Mouse (Mus musculus) liver, postnatal 0 days (tissue): ENCODE data around the gene Syt3. TPM values are rescaled to one million over a fixed set of nuclear protein-coding genes. Genes with fewer than 3 reads are reported as not detected.

Experiments
- ATAC-seq: fragments of 200-750 bp; cut with Nextera tagmentation; 2 replicates; pipeline ENCODE4 v1.8.0; 2017; ENCODE audit warnings: mild to moderate bottlenecking, moderate library complexity
- DNase-seq: peaks from one replicate; pipeline ENCODE4 v3.0.0-alpha.2; 2016
- H3K27ac ChIP-seq: fragments of 300-500 bp; sonication (generic); 2 replicates; pipeline ENCODE4 v1.5.1; 2014; ENCODE audit warnings: antibody characterized with exemption, moderate library complexity, mild to moderate bottlenecking, low read depth
- H3K27me3 ChIP-seq: fragments of 300-500 bp; sonication (generic); 2 replicates; pipeline ENCODE4 v1.6.1; 2014; ENCODE audit warnings: low read length, control low read depth, mixed read lengths; ENCODE audit not compliant: insufficient read depth
- H3K36me3 ChIP-seq: fragments of 300-500 bp; sonication (generic); replicated peaks from 2 replicates; pipeline ENCODE4 v1.6.1; 2014; ENCODE audit warnings: mild to moderate bottlenecking, control low read depth, low read length, moderate library complexity, mixed read lengths; ENCODE audit not compliant: insufficient read depth
- H3K4me1 ChIP-seq: fragments of 300-500 bp; sonication (generic); 2 replicates; pipeline ENCODE4 v1.6.1; 2014; ENCODE audit warnings: antibody characterized with exemption, mild to moderate bottlenecking, control low read depth; ENCODE audit not compliant: insufficient read depth
- H3K4me2 ChIP-seq: fragments of 300-500 bp; sonication (generic); 2 replicates; pipeline ENCODE4 v1.6.1; 2014; ENCODE audit warnings: low read depth, mild to moderate bottlenecking, low read length, moderate library complexity, mixed read lengths
- H3K4me3 ChIP-seq: fragments of 300-500 bp; sonication (generic); 2 replicates; pipeline ENCODE4 v1.5.1; 2014; ENCODE audit warnings: low read depth, low read length
- H3K9ac ChIP-seq: fragments of 300-500 bp; sonication (generic); replicated peaks from 2 replicates; pipeline ENCODE4 v1.6.1; 2014; ENCODE audit warnings: mild to moderate bottlenecking, moderate library complexity
- H3K9me3 ChIP-seq: fragments of 300-500 bp; sonication (generic); 2 replicates; pipeline ENCODE4 v1.6.1; 2016; ENCODE audit warnings: mild to moderate bottlenecking, control low read depth, low read length, mixed read lengths
- CTCF ChIP-seq: sonication (generic); IDR thresholded peaks from 2 replicates; pipeline ENCODE4 v1.5.1; 2016; ENCODE audit warnings: antibody characterized with exemption, low read depth
- EP300 ChIP-seq: IDR thresholded peaks from 2 replicates; pipeline ENCODE4 v1.6.1; 2016; ENCODE audit warnings: antibody characterized with exemption, low read depth, mild to moderate bottlenecking
- WGBS: fragments of 180-500 bp; shearing (Covaris S2); extraction: QIAGEN DNeasy Blood & Tissue Kit; methylation state at CpG from one replicate; pipeline ENCODE4 v1.1.7; 2014; ENCODE audit not compliant: insufficient replicate concordance; 5-methylcytosine and 5-hydroxymethylcytosine counted together
- polyA plus RNA-seq: library from polyadenylated mRNA; unstranded; fragments of >200 nt; fragmentation: Nextera tagmentation; extraction: Ambion mirVana; gene quantifications from 2 replicates; pipeline ENCODE4 v1.2.1, GENCODE M21; 2015

The Syt3 gene
- polyA plus RNA-seq = 0.04 TPM in 1 of 2 replicates, not detected in the other

- TF ChIP-seq CTCF (no peak), EP300 (no peak)
- ATAC-seq = peak; percentile 77
- H3K4me2 ChIP-seq = peak within 1 kb of the TSS; percentile 73
- H3K9ac ChIP-seq = no peak within 1 kb of the TSS
- 1% methylated on average over 30 of the region's 33 CpGs for WGBS
- H3K4me3 ChIP-seq = peak within 1 kb of the TSS; percentile 37
- peaks cover 8% of the 10 kb centered on the region for H3K4me1 ChIP-seq
- peaks cover 19% of the 10 kb centered on the region for H3K27me3 ChIP-seq
- no peaks in the 10 kb centered on the region for H3K9me3 ChIP-seq
- no peak within 1 kb of the TSS for H3K27ac ChIP-seq
- peak; percentile 56 for DNase-seq
- H3K36me3 ChIP-seq = no peaks in the 10 kb centered on the region
These were observed at the start of gene Syt3 for GRCm38 (mm10) chr7:44383980-44384715. TSS of gene Syt3 (plus strand) at chr7:44384102.

GRCm38 (mm10) chr7:44334139-44334538, 49.8 kb upstream of the Syt3 start:
- peaks cover 51% of the 10 kb centered on the region for H3K27me3 ChIP-seq
- DNase-seq (no peak), ATAC-seq (no peak)
- H3K9ac ChIP-seq = no peak overlapping the region
- TF ChIP-seq CTCF = no peak
- no peak for TF ChIP-seq EP300
- no peaks in the 10 kb centered on the region for H3K9me3 ChIP-seq
- no peak overlapping the region for H3K4me3 ChIP-seq
- H3K27ac ChIP-seq = no peak overlapping the region
- no peaks in the 10 kb centered on the region for H3K4me1 ChIP-seq
- H3K4me2 ChIP-seq = no peak overlapping the region
- WGBS = 56% methylated on average over 14 of the region's 14 CpGs
- no peaks in the 10 kb centered on the region for H3K36me3 ChIP-seq

- ATAC-seq (no peak), DNase-seq (no peak)
- TF ChIP-seq CTCF = no peak
- TF ChIP-seq EP300 = no peak
- Histone ChIP-seq H3K27ac (no peak overlapping the region), H3K4me3 (no peak overlapping the region), H3K9me3 (no peaks in the 10 kb centered on the region), H3K27me3 (peaks cover 52% of the 10 kb centered on the region), H3K4me2 (no peak overlapping the region), H3K36me3 (no peaks in the 10 kb centered on the region), H3K9ac (no peak overlapping the region), H3K4me1 (no peaks in the 10 kb centered on the region)
- WGBS = 7% methylated on average over 17 of the region's 40 CpGs
These were observed 48.6 kb upstream of the Syt3 start for GRCm38 (mm10) chr7:44335031-44335878.

GRCm38 (mm10) chr7:44336046-44337021, 47.6 kb upstream of the Syt3 start:
- no peak for TF ChIP-seq CTCF
- TF ChIP-seq EP300 = no peak
- WGBS = 6% methylated on average over 39 of the region's 54 CpGs
- no peak for ATAC-seq
- H3K9ac ChIP-seq = no peak overlapping the region
- H3K27ac ChIP-seq = no peak overlapping the region
- H3K4me3 ChIP-seq = no peak overlapping the region
- no peak for DNase-seq
- H3K4me2 ChIP-seq = no peak overlapping the region
- no peaks in the 10 kb centered on the region for H3K4me1 ChIP-seq
- peaks cover 52% of the 10 kb centered on the region for H3K27me3 ChIP-seq
- H3K9me3 ChIP-seq = no peaks in the 10 kb centered on the region
- H3K36me3 ChIP-seq = no peaks in the 10 kb centered on the region

GRCm38 (mm10) chr7:44337121-44337849, 46.6 kb upstream of the Syt3 start:
- Histone ChIP-seq H3K36me3 (no peaks in the 10 kb centered on the region), H3K4me2 (no peak overlapping the region), H3K27me3 (peaks cover 52% of the 10 kb centered on the region), H3K27ac (no peak overlapping the region), H3K9ac (no peak overlapping the region), H3K4me1 (no peaks in the 10 kb centered on the region), H3K4me3 (no peak overlapping the region), H3K9me3 (no peaks in the 10 kb centered on the region)
- DNase-seq (no peak), ATAC-seq (no peak)
- 7% methylated on average over 32 of the region's 32 CpGs for WGBS
- TF ChIP-seq EP300 (no peak), CTCF (no peak)
